Mouse (Mus musculus) E14TG2a.4 (cell line): ENCODE data around the gene Srp68.

Experiments
- CTCF ChIP-seq: conservative IDR thresholded peaks from 2 replicates; pipeline ENCODE4 v1.5.1; 2014; ENCODE audit warnings: low read length
- NANOG ChIP-seq: IDR thresholded peaks from 2 replicates; pipeline ENCODE4 v1.6.1; 2014; ENCODE audit warnings: borderline replicate concordance, low read length, mixed read lengths
- POU5F1 ChIP-seq: IDR thresholded peaks from 2 replicates; pipeline ENCODE4 v1.6.1; 2014; ENCODE audit warnings: low read length, borderline replicate concordance

GRCm38 (mm10) chr11:116280751-116281663 lies 7.0 kb upstream of the Srp68 start, which contains the start of gene Galr2:
- TF ChIP-seq CTCF (no peak), NANOG (no peak), POU5F1 (no peak)
